Mouse (Mus musculus) lung, adult 2 months (tissue): ENCODE results near the gene Slc27a3.

ENCODE experiments used
- CTCF ChIP-seq: fragments of 200-500 bp; IDR thresholded peaks from 2 replicates; pipeline ENCODE4 v1.5.1; 2011; ENCODE audit warnings: mild to moderate bottlenecking, low read length, control low read depth; ENCODE audit not compliant: insufficient read depth
- POLR2A ChIP-seq: fragments of 200-500 bp; IDR thresholded peaks from 2 replicates; pipeline ENCODE4 v1.6.1; 2011; ENCODE audit warnings: low read depth, mild to moderate bottlenecking, control low read depth, low read length, borderline replicate concordance; ENCODE audit errors: extremely low read depth

DNA sequence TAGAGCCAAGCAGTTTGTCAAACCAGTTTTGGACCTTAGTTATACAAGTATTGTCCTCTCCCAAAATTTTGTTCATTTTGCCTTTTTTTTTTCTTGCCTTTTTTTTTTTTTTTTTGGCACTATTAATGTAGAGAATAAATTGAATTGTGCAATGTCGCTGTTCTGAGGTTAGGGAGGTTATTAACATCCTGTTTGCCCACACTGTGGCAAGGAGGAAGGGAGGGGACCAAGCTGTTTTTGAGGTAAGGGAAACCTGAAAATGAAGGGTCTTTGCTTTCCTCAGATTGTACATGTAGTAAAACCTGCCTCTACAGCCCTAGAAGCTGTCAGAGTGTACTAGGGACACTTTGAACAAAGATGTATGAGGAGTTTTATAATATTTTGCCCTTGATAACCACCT is 30.5 kb downstream of the Slc27a3 start:
- TF ChIP-seq CTCF (no peak), POLR2A (no peak)
